Mouse (Mus musculus): ENCODE data around the gene Lexm.
A peak's percentile ranks its signal among the peaks of the same experiment; 100 is the strongest.

Gene Lexm

DNA sequence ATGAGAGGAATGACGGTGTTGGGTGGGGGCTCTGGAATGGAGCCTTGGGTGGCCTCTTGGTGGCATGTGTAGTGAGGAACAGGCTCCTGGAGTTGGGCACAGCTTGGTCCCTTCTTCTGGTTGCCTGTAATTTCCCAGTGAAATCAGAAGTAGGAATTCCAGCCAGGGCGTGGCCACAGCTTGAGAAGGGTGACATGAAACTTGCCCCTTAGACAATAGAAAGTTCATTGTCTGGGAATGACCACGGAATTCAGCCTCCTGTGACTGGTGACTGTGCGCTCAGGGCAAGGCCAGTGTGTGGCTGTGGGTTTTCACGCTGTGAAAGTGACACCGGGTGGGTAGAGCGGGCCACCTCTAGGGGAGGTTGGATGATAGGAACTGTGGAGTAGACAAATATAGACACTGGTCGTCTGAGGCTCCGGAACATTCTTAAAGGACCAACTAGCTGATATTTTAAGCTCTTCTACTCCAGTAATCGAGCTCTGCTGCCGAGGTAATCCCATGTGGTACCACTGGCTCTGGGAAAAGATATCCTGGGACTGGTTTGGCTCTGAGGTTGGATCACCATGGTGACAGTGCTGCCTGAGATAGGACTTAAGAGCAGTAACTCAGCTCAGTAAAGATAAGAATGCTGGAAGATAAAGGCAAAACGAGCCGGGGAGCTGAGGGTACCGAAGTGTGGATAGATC lies 35.7 kb downstream of the Lexm start:
- DNase-seq, result no peak

DNA sequence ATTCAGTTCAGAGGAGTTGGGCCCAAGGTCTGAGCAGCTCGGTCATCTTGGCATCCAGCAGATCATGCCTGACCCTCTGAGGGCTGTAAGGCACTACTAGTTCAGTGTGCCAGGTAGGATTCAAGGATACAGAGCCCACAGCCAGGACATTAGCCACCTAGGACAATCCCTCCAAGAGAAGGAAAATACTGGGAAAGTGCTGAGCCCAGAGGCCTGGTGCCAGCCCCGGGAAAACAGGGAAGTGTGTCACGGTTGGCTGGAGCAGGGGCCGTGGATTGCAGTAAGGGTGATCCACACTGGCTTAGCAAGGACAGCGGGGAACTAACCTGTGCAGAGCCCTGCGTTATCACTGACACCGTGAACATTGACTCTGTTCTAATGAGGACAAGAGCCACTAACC lies 39.5 kb downstream of the Lexm start:
- DNase-seq, result no peak

- no peak for DNase-seq
These were observed 42.0 kb downstream of the Lexm start for GRCm38 (mm10) chr4:106575022-106575421.

DNA sequence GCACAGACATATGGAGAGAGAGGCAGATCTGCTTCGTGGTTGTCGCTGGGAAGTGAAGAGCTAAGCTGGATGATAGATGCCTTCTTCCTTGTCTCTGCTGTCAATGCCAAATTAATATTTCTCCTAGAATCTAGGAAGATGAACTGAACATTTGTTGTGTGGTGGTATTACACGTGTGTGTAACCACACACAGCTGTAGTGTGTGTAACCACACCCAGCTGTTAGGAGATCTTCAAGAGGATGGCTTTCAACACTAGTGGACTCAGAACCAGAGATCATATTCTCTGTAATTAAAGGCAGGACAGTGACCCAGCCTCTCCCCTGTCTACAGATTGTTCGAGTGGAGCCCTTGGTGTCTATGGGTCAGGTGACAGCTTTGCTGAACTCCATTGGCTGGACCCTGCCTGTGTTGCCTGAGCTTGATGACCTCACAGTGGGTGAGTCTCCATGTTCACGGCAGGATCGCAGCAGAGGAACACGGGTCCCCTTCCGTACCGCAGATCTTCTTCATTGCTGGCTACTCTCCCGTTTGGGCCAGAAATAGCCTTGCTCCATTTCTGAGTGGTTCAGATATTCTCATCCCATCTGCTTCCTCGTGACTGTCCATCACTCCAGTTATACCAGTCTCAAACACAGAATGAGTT lies 45.8 kb downstream of the Lexm start:
- DNase-seq, result peak; percentile 29 to 35

- DNase-seq, result no peak
These were observed 47.4 kb downstream of the Lexm start for GRCm38 (mm10) chr4:106569680-106570079.

- no peak for DNase-seq
These were observed 52.9 kb downstream of the Lexm start for GRCm38 (mm10) chr4:106564161-106564560.

DNA sequence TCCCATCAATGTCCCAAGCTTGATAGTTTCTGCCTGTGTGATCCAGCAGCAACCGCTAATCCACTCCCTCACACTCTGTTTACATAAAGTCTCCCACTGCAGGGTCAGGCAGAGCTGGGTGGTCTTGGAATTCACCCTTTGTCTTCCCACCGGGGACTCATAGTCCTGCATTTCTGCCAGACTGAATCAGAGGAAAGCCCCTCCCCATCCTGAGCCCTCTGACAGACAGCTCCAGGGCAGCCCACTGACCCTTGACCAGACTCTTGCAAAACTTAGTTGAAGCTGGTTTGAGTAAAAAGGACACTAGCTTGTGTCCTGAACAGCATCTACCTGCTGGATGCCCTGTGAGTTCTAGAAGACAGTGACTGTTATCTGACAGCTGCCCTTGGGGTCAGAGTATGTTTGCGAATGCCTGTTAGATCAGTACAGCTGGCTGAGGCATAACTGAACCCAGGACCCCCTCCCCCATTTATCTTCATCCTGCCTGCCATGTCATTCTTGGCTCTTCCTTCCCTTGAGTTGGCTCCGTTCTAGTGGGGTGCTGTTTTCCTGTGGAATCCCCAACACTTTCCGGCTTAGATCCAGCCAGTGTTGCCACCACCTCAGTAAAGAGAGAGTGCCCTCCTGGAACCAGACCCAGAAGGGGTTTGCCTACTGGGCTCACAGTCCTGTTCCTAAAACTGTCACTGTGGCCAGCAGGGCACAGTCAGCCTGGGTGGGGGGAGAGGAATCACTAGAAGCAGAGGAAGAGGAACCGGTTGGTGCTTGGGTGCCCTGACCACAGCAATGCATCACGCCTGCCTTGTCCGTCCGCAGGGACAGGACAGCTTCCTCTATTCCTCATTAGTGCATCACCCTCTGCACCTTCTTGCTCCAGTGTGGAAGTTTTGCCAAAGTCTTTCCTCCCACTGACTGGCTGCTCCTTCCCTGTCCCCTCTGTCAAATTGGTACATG lies 53.9 kb downstream of the Lexm start:
- DNase-seq, result no peak

- no peak for DNase-seq
These were observed 55.0 kb downstream of the Lexm start for GRCm38 (mm10) chr4:106562006-106562405.

DNA sequence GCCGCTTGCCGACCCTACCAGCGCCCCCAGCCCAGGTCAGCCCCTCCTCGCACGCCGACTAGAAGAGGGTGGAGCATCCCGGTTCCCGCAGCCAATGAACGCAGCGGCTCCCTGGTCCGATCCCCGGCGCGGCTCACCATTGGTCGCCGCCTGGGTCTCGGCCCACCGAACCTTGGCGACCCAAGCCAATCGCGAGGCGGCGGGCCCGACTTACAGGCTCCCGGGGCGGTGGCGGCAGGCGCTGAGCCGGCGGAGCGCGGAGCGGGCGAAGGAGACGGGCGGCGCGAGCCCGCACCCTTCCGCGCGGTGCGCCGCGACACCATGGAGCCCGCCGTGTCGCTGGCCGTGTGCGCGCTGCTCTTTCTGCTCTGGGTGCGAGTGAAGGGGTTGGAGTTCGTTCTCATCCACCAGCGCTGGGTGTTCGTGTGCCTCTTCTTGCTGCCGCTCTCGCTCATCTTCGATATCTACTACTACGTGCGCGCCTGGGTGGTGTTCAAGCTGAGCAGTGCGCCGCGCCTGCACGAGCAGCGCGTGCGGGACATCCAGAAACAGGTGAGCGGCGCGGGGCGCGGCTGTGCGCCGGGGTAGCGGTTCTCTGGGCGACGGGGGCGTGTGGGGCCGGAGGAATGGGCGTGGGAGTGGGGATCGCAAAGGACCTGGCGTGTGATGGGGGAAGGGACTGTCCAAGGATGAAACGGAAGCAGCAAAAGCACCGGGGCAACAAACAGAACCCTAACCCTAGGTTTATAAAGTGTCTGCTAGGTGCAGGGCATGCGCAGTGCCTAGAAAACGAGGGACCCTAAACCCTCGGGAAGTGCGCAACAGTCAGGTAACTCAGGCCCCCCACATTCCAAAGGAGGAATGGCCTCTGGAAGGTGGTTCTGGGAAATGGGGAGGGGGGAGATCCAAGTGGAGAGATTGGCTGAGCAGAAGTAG lies 55.9 kb downstream of the Lexm start, which contains the start of gene Dhcr24:
Dhcr24 (plus strand) TSS at position 193 of the 936 bp plus-strand sequence.
- DNase-seq, result peak; percentile 94 to 95

DNA sequence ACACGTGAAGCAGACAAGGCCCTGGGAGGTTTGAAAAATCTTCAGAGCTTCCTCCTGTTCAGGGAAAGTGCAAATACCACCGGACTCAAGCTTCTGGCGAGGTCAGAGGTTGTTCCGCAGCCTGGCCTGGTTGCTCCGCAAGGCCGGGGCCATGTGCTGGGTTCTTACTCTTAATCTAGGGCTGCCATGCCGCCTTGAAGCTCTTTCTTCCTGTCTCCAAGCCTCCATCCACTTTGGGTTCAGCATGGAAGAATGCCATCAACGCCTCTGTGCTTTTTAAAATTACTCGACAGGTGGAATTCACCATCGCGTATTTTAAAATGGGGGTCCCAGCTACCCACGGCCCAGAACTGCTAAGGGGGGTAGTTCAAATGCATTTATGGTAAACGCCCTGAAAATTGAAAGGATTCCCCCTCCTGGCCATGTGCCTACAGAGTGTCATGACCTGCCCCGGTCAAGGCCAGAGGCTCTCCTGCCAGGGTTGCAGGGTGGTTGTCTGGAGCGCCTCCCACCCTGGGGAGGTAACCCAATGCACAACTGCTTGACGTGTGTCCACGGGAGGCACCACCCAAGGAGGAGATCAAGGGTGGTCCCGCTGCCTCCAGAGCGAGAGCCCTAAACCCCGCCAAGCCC lies 56.7 kb downstream of the Lexm start:
- DNase-seq, result peak in 1 of 2 experiments; percentile 22

DNA sequence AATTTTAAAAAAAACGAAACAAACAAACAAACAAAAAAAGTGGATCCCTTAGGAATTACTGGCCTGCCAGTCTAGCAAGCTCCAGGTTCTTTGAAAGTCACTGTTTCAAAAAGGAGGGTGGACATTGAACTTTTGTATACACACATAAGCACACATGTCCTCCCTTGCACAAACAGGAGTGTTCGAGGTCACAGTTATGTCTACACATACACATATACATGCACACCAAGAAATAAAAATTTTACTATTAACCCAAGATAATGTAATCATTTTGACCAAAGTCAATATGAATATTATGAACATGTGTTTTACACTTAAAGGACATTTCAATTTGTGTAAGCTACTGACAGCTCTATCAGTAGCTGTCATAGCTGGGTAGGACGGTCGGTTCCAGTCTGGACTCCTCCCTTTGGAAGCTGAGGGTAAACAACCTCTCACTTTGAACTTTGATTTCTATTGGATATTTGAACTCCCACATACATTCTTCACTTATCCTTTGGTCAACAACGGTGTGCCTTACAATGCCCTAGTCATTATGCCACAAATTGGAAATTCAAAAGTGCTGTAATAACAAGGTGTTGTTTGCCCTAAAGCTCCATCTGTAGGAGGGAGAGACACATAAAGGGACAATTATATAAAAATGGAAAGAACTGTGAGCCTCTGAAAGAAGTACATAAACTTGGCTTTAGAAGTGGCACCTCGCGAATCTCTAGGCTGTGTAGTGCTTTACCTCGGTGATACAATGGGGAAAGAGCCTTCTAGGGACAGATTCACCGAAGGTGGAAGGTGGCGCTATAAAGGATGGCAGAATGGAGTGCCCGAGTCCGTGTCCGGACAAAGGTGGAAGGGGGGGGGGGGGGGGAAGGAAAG lies 57.5 kb downstream of the Lexm start:
- DNase-seq, result peak in 1 of 2 experiments; percentile 62

- no peak for DNase-seq
These were observed 59.1 kb downstream of the Lexm start for GRCm38 (mm10) chr4:106557978-106558377.

DNA sequence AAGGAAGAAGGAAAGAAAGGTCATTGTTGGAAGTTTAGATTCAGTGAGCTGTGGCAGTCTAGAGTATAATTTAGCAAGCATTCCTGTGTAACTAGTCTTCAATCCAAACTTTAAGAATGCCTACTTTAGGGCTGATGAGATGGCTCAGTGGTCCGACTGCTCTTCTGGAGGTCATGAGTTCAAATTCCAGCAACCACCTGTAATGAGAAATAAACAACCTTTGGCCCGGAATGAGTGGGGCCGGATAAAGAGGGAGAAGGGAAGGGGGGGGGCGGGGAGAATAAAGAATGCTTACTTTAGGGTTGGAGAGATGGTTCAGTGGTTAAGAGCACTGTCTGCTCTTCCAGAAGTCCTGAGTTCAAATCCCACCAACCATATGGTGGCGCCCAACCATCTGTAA lies 59.8 kb downstream of the Lexm start:
- DNase-seq, result no peak

- no peak for DNase-seq
These were observed 66.4 kb downstream of the Lexm start for GRCm38 (mm10) chr4:106550516-106551166.

DNA sequence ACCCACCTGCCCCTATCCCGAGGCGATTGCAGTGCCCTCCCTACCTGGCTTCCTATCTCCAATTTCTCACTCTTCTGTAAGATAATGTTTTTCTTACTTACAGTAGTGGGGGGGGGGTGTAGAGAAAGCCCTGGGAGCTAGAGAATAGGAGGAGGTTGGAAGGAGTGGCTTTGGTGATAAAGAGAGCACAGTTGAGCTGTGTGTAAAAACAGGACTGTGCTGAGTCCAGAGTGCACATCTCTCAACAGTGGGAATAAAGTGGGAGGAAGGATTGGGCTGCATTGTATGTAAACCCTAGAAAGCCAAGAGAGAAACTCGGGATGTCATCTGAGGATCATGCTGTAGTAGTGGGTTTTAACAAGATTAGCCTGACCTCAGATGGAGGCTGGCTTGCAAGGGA lies 68.9 kb downstream of the Lexm start:
- no peak for DNase-seq

- DNase-seq, result no peak
These were observed 70.1 kb downstream of the Lexm start for GRCm38 (mm10) chr4:106546896-106547295.

GRCm38 (mm10) chr4:106545817-106546373 lies 71.1 kb downstream of the Lexm start:
- no peak for DNase-seq

GRCm38 (mm10) chr4:106542211-106542610 lies 74.8 kb downstream of the Lexm start:
- DNase-seq, result no peak

- DNase-seq, result no peak
These were observed 75.5 kb downstream of the Lexm start for GRCm38 (mm10) chr4:106541491-106541890.
